ENCODE assay signal across 15 mouse cellular contexts in genomic region chr1:25616954-25617353, GRCm38 (mm10).
DNase-seq lines count a peak whose midpoint lies in the region; ATAC-seq and TF ChIP-seq lines count a peak whose summit lies in the region.
"Had no signal": no experiment of that assay in that cellular context is flagged by ENCODE, and none has a peak within 500 bp of the region (broad histone marks: within the 10 kb centered on the region; RNA-seq: fewer than 3 reads in every experiment).

No protein-coding gene starts in this region.

- H3K9me3 ChIP-seq in forebrain, postnatal 0 days (ENCODE audit: low read length): no peaks in the 10 kb centered on the region
- H3K9me3 ChIP-seq in forebrain, embryonic 16.5 days (ENCODE audit: control insufficient read depth, low read length): no peaks in the 10 kb centered on the region
- H3K9me3 ChIP-seq in limb, embryonic 14.5 days (ENCODE audit: control insufficient read depth, low read length): no peaks in the 10 kb centered on the region
- no peaks in the 10 kb centered on the region for H3K9me3 ChIP-seq in limb, embryonic 10.5 days (replicated peaks)
- H3K9me3 ChIP-seq: embryonic facial prominence, embryonic 12.5 days; liver, embryonic 15.5 days had no signal

- no peaks in the 10 kb centered on the region for H3K4me1 ChIP-seq in forebrain, postnatal 0 days (ENCODE audit: insufficient read depth)
- H3K4me1 ChIP-seq in forebrain, embryonic 16.5 days (replicated peaks; ENCODE audit: control insufficient read depth, insufficient read depth, low read length): no peaks in the 10 kb centered on the region
- no peaks in the 10 kb centered on the region for H3K4me1 ChIP-seq in limb, embryonic 14.5 days (ENCODE audit: control insufficient read depth, insufficient read depth, low read length)
- no peaks in the 10 kb centered on the region for H3K4me1 ChIP-seq in limb, embryonic 10.5 days
- H3K4me1 ChIP-seq: embryonic facial prominence, embryonic 12.5 days; liver, embryonic 15.5 days had no signal

- no peaks in the 10 kb centered on the region for H3K27me3 ChIP-seq in forebrain, postnatal 0 days (ENCODE audit: insufficient read depth, low read length)
- H3K27me3 ChIP-seq in forebrain, embryonic 16.5 days (replicated peaks; ENCODE audit: control insufficient read depth, insufficient read depth, low read length): no peaks in the 10 kb centered on the region
- H3K27me3 ChIP-seq in limb, embryonic 14.5 days (ENCODE audit: control insufficient read depth, insufficient read depth, low read length): no peaks in the 10 kb centered on the region
- H3K27me3 ChIP-seq in limb, embryonic 10.5 days (ENCODE audit: low read depth, poor library complexity, severe bottlenecking): no peaks in the 10 kb centered on the region
- H3K27me3 ChIP-seq: embryonic facial prominence, embryonic 12.5 days; liver, embryonic 15.5 days had no signal

- H3K27ac ChIP-seq in forebrain, postnatal 0 days (ENCODE audit: low read depth, low read length): no peak overlapping the region
- no peak overlapping the region for H3K27ac ChIP-seq in forebrain, embryonic 16.5 days (ENCODE audit: low read length)
- no peak overlapping the region for H3K27ac ChIP-seq in limb, embryonic 14.5 days (replicated peaks; ENCODE audit: low read depth, low read length)
- no peak overlapping the region for H3K27ac ChIP-seq in limb, embryonic 10.5 days
- H3K27ac ChIP-seq: embryonic facial prominence, embryonic 12.5 days; liver, embryonic 15.5 days had no signal

- no peak for TF ChIP-seq POLR2A in limb, embryonic 14.5 days (IDR thresholded peaks at IDR 0.05; ENCODE audit: borderline replicate concordance, extremely low read depth, insufficient read depth, insufficient read length)

- H3K9ac ChIP-seq in forebrain, postnatal 0 days: no peak overlapping the region
- no peak overlapping the region for H3K9ac ChIP-seq in forebrain, embryonic 16.5 days (replicated peaks; ENCODE audit: low read depth, low read length)
- no peak overlapping the region for H3K9ac ChIP-seq in limb, embryonic 14.5 days (ENCODE audit: low read depth, low read length, severe bottlenecking)
- H3K9ac ChIP-seq: embryonic facial prominence, embryonic 12.5 days; liver, embryonic 15.5 days had no signal

- no peak overlapping the region for H3K4me3 ChIP-seq in forebrain, postnatal 0 days (ENCODE audit: low read depth, low read length)
- H3K4me3 ChIP-seq in forebrain, embryonic 16.5 days (replicated peaks; ENCODE audit: low read length): no peak overlapping the region
- no peak overlapping the region for H3K4me3 ChIP-seq in limb, embryonic 14.5 days (replicated peaks; ENCODE audit: low read length)
- H3K4me3 ChIP-seq in limb, embryonic 10.5 days: no peak overlapping the region
- H3K4me3 ChIP-seq: embryonic facial prominence, embryonic 12.5 days; liver, embryonic 15.5 days had no signal

- H3K36me3 ChIP-seq in forebrain, postnatal 0 days (ENCODE audit: insufficient read depth): no peaks in the 10 kb centered on the region
- H3K36me3 ChIP-seq in forebrain, embryonic 16.5 days (ENCODE audit: control insufficient read depth, insufficient read depth): no peaks in the 10 kb centered on the region
- no peaks in the 10 kb centered on the region for H3K36me3 ChIP-seq in limb, embryonic 14.5 days (ENCODE audit: control insufficient read depth, insufficient read depth, low read length)
- H3K36me3 ChIP-seq in limb, embryonic 10.5 days: no peaks in the 10 kb centered on the region
- H3K36me3 ChIP-seq: embryonic facial prominence, embryonic 12.5 days; liver, embryonic 15.5 days had no signal

- ATAC-seq in forebrain, postnatal 0 days: no peak
- ATAC-seq in forebrain, embryonic 16.5 days: no peak
- no peak for ATAC-seq in limb, embryonic 14.5 days (ENCODE audit: low FRiP score, low read depth)

- TF ChIP-seq CTCF in forebrain, postnatal 0 days (IDR thresholded peaks at IDR 0.05; ENCODE audit: low read depth): peak; percentile 47

- H3K4me2 ChIP-seq in forebrain, postnatal 0 days (ENCODE audit: low read depth): no peak overlapping the region
- no peak overlapping the region for H3K4me2 ChIP-seq in forebrain, embryonic 16.5 days (ENCODE audit: low read length)
- H3K4me2 ChIP-seq in limb, embryonic 14.5 days (replicated peaks; ENCODE audit: low read depth, low read length, severe bottlenecking): no peak overlapping the region
- H3K4me2 ChIP-seq: embryonic facial prominence, embryonic 12.5 days; liver, embryonic 15.5 days had no signal

- DNase-seq in forebrain, postnatal 0 days: peak; percentile 58
- DNase-seq in limb, embryonic 14.5 days (ENCODE audit: low spot score): peak; percentile 65
- no peak for DNase-seq in limb, embryonic 10.5 days (ENCODE audit: low spot score)
- peak; percentile 32 for DNase-seq in MN1 (ENCODE audit: low spot score)
- peak; percentile 1 for DNase-seq in large intestine, adult 2 months (ENCODE audit: low read depth, low spot score)
- no peak for DNase-seq in spleen, postnatal 4 days (ENCODE audit: low spot score in 2 of 2)
- no peak for DNase-seq in spleen, adult 18-20 months
- DNase-seq: adrenal gland, postnatal 10 days; gastrocnemius, postnatal 10 days; heart, postnatal 36 days; layer of hippocampus, adult 9-11 months; right cerebral cortex, adult 18-20 months had no signal

Comparison
In these comparisons a context has a peak if more than half of its experiments do, and no peak if none do; other contexts are left out.
1. DNase-seq: peak in forebrain, postnatal 0 days (single experiment), limb, embryonic 14.5 days (single experiment), MN1 (single experiment) and large intestine, adult 2 months (single experiment); none in limb, embryonic 10.5 days (single experiment), spleen, postnatal 4 days (0 of 2) and spleen, adult 18-20 months (0 of 2).